In genomic region chr7:75220786-75221185, GRCm38 (mm10) we compare ENCODE assay signal across 22 mouse cellular contexts.
DNase-seq lines count a peak whose midpoint lies in the region; ATAC-seq and TF ChIP-seq lines count a peak whose summit lies in the region.
"Had no signal": no experiment of that assay in that cellular context is flagged by ENCODE, and none has a peak within 500 bp of the region (broad histone marks: within the 10 kb centered on the region; RNA-seq: fewer than 3 reads in every experiment).

No protein-coding gene starts in this region.

- H3K9ac ChIP-seq in forebrain, embryonic 13.5 days: no peak overlapping the region
- no peak overlapping the region for H3K9ac ChIP-seq in lung, embryonic 15.5 days
- no peak overlapping the region for H3K9ac ChIP-seq in forebrain, embryonic 16.5 days (replicated peaks; ENCODE audit: low read depth, low read length)
- no peak overlapping the region for H3K9ac ChIP-seq in stomach, postnatal 0 days (ENCODE audit: low read length)
- H3K9ac ChIP-seq: hindbrain, embryonic 13.5 days; intestine, embryonic 15.5 days; limb, embryonic 15.5 days; liver, embryonic 14.5 days had no signal

- peaks cover 6% of the 10 kb centered on the region for H3K9me3 ChIP-seq in forebrain, embryonic 13.5 days (replicated peaks)
- peaks cover 7% of the 10 kb centered on the region; the same call in 1 of the 2 replicates for H3K9me3 ChIP-seq in forebrain, embryonic 10.5 days
- no peaks in the 10 kb centered on the region for H3K9me3 ChIP-seq in lung, embryonic 15.5 days
- H3K9me3 ChIP-seq in forebrain, embryonic 16.5 days (ENCODE audit: control insufficient read depth, low read length): peaks cover 7% of the 10 kb centered on the region; the same call in 1 of the 2 replicates
- no peaks in the 10 kb centered on the region for H3K9me3 ChIP-seq in stomach, postnatal 0 days (ENCODE audit: control insufficient read depth, low read length)
- H3K9me3 ChIP-seq: intestine, embryonic 15.5 days; limb, embryonic 15.5 days; megakaryocyte, embryonic 14.5 days had no signal

- no peak for TF ChIP-seq EP300 in stomach, postnatal 0 days (optimal IDR thresholded peaks at IDR 0.05)

- ATAC-seq in forebrain, embryonic 13.5 days: peak; percentile 96
- peak; percentile 62; the same call in 1 of the 2 replicates for ATAC-seq in lung, embryonic 15.5 days (ENCODE audit: borderline replicate concordance, extremely low read depth, low FRiP score, low TSS enrichment)
- peak; percentile 96 for ATAC-seq in forebrain, embryonic 16.5 days
- ATAC-seq in stomach, postnatal 0 days (ENCODE audit: low FRiP score, low TSS enrichment): no peak
- ATAC-seq: intestine, embryonic 15.5 days; midbrain, embryonic 16.5 days; Patski had no signal

- 24% methylated on average over 1 of the region's 1 CpGs for WGBS in forebrain, embryonic 13.5 days
- 48% methylated on average over 1 of the region's 1 CpGs for WGBS in forebrain, embryonic 10.5 days
- 0% methylated on average over 1 of the region's 1 CpGs for WGBS in lung, embryonic 15.5 days
- 17% methylated on average over 1 of the region's 1 CpGs for WGBS in lung, adult 2 months
- WGBS in forebrain, embryonic 16.5 days: 5% methylated on average over 1 of the region's 1 CpGs
- 6% methylated on average over 1 of the region's 1 CpGs for WGBS in stomach, postnatal 0 days

- peaks cover 5% of the 10 kb centered on the region; the same call in 1 of the 2 replicates for H3K4me1 ChIP-seq in forebrain, embryonic 13.5 days
- H3K4me1 ChIP-seq in forebrain, embryonic 10.5 days: no peaks in the 10 kb centered on the region
- H3K4me1 ChIP-seq in lung, embryonic 15.5 days: no peaks in the 10 kb centered on the region
- no peaks in the 10 kb centered on the region for H3K4me1 ChIP-seq in lung, adult 2 months (ENCODE audit: control insufficient read depth, insufficient read depth, low read length)
- H3K4me1 ChIP-seq in forebrain, embryonic 16.5 days (replicated peaks; ENCODE audit: control insufficient read depth, insufficient read depth, low read length): no peaks in the 10 kb centered on the region
- no peaks in the 10 kb centered on the region for H3K4me1 ChIP-seq in stomach, postnatal 0 days (replicated peaks; ENCODE audit: control insufficient read depth, insufficient read depth)
- H3K4me1 ChIP-seq: heart, embryonic 10.5 days; hindbrain, embryonic 13.5 days; intestine, embryonic 15.5 days; limb, embryonic 15.5 days; megakaryocyte, embryonic 14.5 days had no signal

- TF ChIP-seq POLR2A in lung, adult 2 months (IDR thresholded peaks at IDR 0.05; ENCODE audit: borderline replicate concordance, extremely low read depth, low read depth, low read length): no peak
- TF ChIP-seq POLR2A in brain, embryonic 14.5 days (IDR thresholded peaks at IDR 0.05; ENCODE audit: borderline replicate concordance, extremely low read depth, insufficient read depth, insufficient read length, poor library complexity, severe bottlenecking): no peak

- H3K4me3 ChIP-seq in forebrain, embryonic 13.5 days: no peak overlapping the region
- H3K4me3 ChIP-seq in forebrain, embryonic 10.5 days: no peak overlapping the region
- no peak overlapping the region for H3K4me3 ChIP-seq in lung, embryonic 15.5 days
- H3K4me3 ChIP-seq in lung, adult 2 months (replicated peaks; ENCODE audit: extremely low read depth, low read depth, low read length): no peak overlapping the region
- H3K4me3 ChIP-seq in forebrain, embryonic 16.5 days (replicated peaks; ENCODE audit: low read length): no peak overlapping the region
- H3K4me3 ChIP-seq in stomach, postnatal 0 days (ENCODE audit: low read depth, low read length): no peak overlapping the region
- H3K4me3 ChIP-seq: heart, embryonic 10.5 days; hindbrain, embryonic 13.5 days; intestine, embryonic 15.5 days; limb, embryonic 15.5 days; megakaryocyte, embryonic 14.5 days had no signal

- no peak for TF ChIP-seq CTCF in lung, adult 2 months (IDR thresholded peaks at IDR 0.05; ENCODE audit: insufficient read depth, low read length)
- no peak for TF ChIP-seq CTCF in brain, embryonic 14.5 days (IDR thresholded peaks at IDR 0.05; ENCODE audit: borderline replicate concordance, extremely low read depth, insufficient read depth, insufficient read length)
- no peak for TF ChIP-seq CTCF in stomach, postnatal 0 days (IDR thresholded peaks at IDR 0.05; ENCODE audit: low read depth)

- DNase-seq in forebrain, embryonic 10.5 days (ENCODE audit: extremely low spot score, low spot score): no peak
- DNase-seq in lung, adult 2 months: no peak
- peak; percentile 94 for DNase-seq in brain, embryonic 14.5 days (ENCODE audit: low read depth)
- DNase-seq in stomach, postnatal 0 days (ENCODE audit: low spot score): no peak
- DNase-seq: cerebellum, adult 9-11 months; kidney, adult 8-10 months; kidney, postnatal 14 days; left cerebral cortex, postnatal 4 days; lung, postnatal 10 days; right cerebral cortex, postnatal 4 days; thymus, postnatal 25 days had no signal

- no peak overlapping the region for H3K4me2 ChIP-seq in forebrain, embryonic 13.5 days
- no peak overlapping the region for H3K4me2 ChIP-seq in lung, embryonic 15.5 days
- no peak overlapping the region for H3K4me2 ChIP-seq in forebrain, embryonic 16.5 days (ENCODE audit: low read length)
- H3K4me2 ChIP-seq in stomach, postnatal 0 days (replicated peaks; ENCODE audit: low read depth): no peak overlapping the region
- H3K4me2 ChIP-seq: hindbrain, embryonic 13.5 days; intestine, embryonic 15.5 days; limb, embryonic 15.5 days had no signal

- H3K36me3 ChIP-seq in forebrain, embryonic 13.5 days (ENCODE audit: poor library complexity, severe bottlenecking): no peaks in the 10 kb centered on the region
- H3K36me3 ChIP-seq in forebrain, embryonic 10.5 days (replicated peaks): no peaks in the 10 kb centered on the region
- no peaks in the 10 kb centered on the region for H3K36me3 ChIP-seq in lung, embryonic 15.5 days
- no peaks in the 10 kb centered on the region; the same call in 1 of the 2 replicates for H3K36me3 ChIP-seq in forebrain, embryonic 16.5 days (ENCODE audit: control insufficient read depth, insufficient read depth)
- H3K36me3 ChIP-seq in stomach, postnatal 0 days (ENCODE audit: control insufficient read depth, insufficient read depth, low read length): no peaks in the 10 kb centered on the region
- H3K36me3 ChIP-seq: heart, embryonic 10.5 days; hindbrain, embryonic 13.5 days; intestine, embryonic 15.5 days; limb, embryonic 15.5 days had no signal

- peak overlapping the region; percentile 63; the same call in 1 of the 2 replicates for H3K27ac ChIP-seq in forebrain, embryonic 13.5 days
- H3K27ac ChIP-seq in forebrain, embryonic 10.5 days: no peak overlapping the region
- H3K27ac ChIP-seq in lung, embryonic 15.5 days: no peak overlapping the region
- H3K27ac ChIP-seq in forebrain, embryonic 16.5 days (ENCODE audit: low read length): peak overlapping the region; percentile 76
- H3K27ac ChIP-seq in stomach, postnatal 0 days (replicated peaks): no peak overlapping the region
- H3K27ac ChIP-seq: heart, embryonic 10.5 days; hindbrain, embryonic 13.5 days; intestine, embryonic 15.5 days; limb, embryonic 15.5 days; liver, embryonic 14.5 days had no signal

- no peaks in the 10 kb centered on the region for H3K27me3 ChIP-seq in forebrain, embryonic 13.5 days
- no peaks in the 10 kb centered on the region for H3K27me3 ChIP-seq in forebrain, embryonic 10.5 days (ENCODE audit: poor library complexity, severe bottlenecking)
- no peaks in the 10 kb centered on the region for H3K27me3 ChIP-seq in lung, embryonic 15.5 days
- H3K27me3 ChIP-seq in forebrain, embryonic 16.5 days (replicated peaks; ENCODE audit: control insufficient read depth, insufficient read depth, low read length): no peaks in the 10 kb centered on the region
- no peaks in the 10 kb centered on the region for H3K27me3 ChIP-seq in stomach, postnatal 0 days (ENCODE audit: control insufficient read depth, insufficient read depth, low read length)
- H3K27me3 ChIP-seq: hindbrain, embryonic 13.5 days; intestine, embryonic 15.5 days; limb, embryonic 15.5 days; Patski had no signal

Comparison
In these comparisons a context has a peak if more than half of its experiments do, and no peak if none do; other contexts are left out.
1. H3K27ac ChIP-seq: peak in forebrain, embryonic 13.5 days (single experiment) and forebrain, embryonic 16.5 days (single experiment); none in forebrain, embryonic 10.5 days (single experiment), lung, embryonic 15.5 days (single experiment) and stomach, postnatal 0 days (single experiment).